Mouse (Mus musculus) thymus, adult 2 months (tissue): ENCODE measurements around the gene Dntt. TPM values are rescaled to one million over a fixed set of nuclear protein-coding genes. Genes with fewer than 3 reads are reported as not detected.
A peak's percentile ranks its signal among the peaks of the same experiment; 100 is the strongest.

Experiments
- DNase-seq: peaks from one replicate; pipeline ENCODE4 v3.0.0; 2021
- H3K27ac ChIP-seq: fragments of 200-500 bp; 2 replicates; pipeline ENCODE4 v1.5.1; 2012; ENCODE audit warnings: low read length, control low read depth; ENCODE audit not compliant: control insufficient read depth, insufficient read depth
- H3K27me3 ChIP-seq: fragments of 200-500 bp; 2 replicates; pipeline ENCODE4 v1.6.1; 2012; ENCODE audit warnings: mild to moderate bottlenecking, low read length, moderate library complexity, mixed read lengths; ENCODE audit not compliant: control insufficient read depth, insufficient read depth
- H3K36me3 ChIP-seq: fragments of 200-500 bp; 2 replicates; pipeline ENCODE4 v1.6.1; 2012; ENCODE audit warnings: mild to moderate bottlenecking, low read length, moderate library complexity; ENCODE audit not compliant: control insufficient read depth, insufficient read depth
- H3K4me1 ChIP-seq: fragments of 200-500 bp; replicated peaks from 2 replicates; pipeline ENCODE4 v1.6.1; 2012; ENCODE audit warnings: low read length; ENCODE audit not compliant: control insufficient read depth, insufficient read depth
- H3K4me3 ChIP-seq: fragments of 200-500 bp; 2 replicates; pipeline ENCODE4 v1.5.1; 2012; ENCODE audit warnings: mild to moderate bottlenecking, low read length, control low read depth, moderate library complexity; ENCODE audit not compliant: control insufficient read depth, insufficient read depth
- CTCF ChIP-seq: fragments of 200-500 bp; IDR thresholded peaks from 2 replicates; pipeline ENCODE4 v1.5.1; 2012; ENCODE audit warnings: mild to moderate bottlenecking, control low read depth, low read length, moderate library complexity, borderline replicate concordance; ENCODE audit not compliant: control insufficient read depth, poor library complexity, insufficient read depth; ENCODE audit errors: extremely low read depth
- POLR2A ChIP-seq: fragments of 200-500 bp; IDR thresholded peaks from 2 replicates; pipeline ENCODE4 v1.6.1; 2012; ENCODE audit warnings: mild to moderate bottlenecking, low read length, control low read depth, moderate library complexity; ENCODE audit not compliant: control insufficient read depth, poor library complexity, insufficient read depth; ENCODE audit errors: extremely low read depth
- WGBS: fragments of 180-500 bp; shearing (Covaris S2); methylation state at CpG from one replicate; pipeline ENCODE4 v1.1.7; 2018; 5-methylcytosine and 5-hydroxymethylcytosine counted together
- polyA plus RNA-seq: library from polyadenylated mRNA; depleted of rRNA; stranded (reverse); fragments of >200 nt; gene quantifications from 2 replicates; pipeline ENCODE4 v1.2.3, GENCODE M21; 2012

Gene Dntt
- polyA plus RNA-seq, 1 experiment, result 401 TPM

DNA sequence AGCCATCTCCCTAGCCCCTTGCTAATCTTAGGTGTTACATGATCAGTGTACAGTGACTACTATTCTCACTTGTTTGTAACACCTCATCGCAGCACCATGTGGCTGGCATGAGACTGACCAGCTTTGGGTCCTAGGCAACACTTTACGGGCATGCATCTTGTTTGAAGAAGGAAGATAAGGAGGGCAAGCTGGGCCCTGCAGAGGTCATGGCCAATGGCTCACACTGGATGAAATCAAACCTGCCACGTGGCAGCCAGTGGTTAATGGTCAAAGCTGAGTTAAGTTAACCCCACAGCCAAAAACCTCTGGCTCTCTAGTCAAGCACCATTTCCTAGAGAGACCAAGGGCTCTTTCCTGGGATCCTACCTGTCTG, 19.1 kb downstream of the Dntt start:
- Histone ChIP-seq H3K4me1 (peaks cover 6% of the 10 kb centered on the region; the same call in 1 of the 2 replicates), H3K27ac (peak overlapping the region; percentile 23; the same call in 1 of the 2 replicates), H3K27me3 (no peaks in the 10 kb centered on the region), H3K4me3 (no peak overlapping the region), H3K36me3 (peaks cover 93% of the 10 kb centered on the region)
- TF ChIP-seq CTCF, result no peak
- TF ChIP-seq POLR2A, result no peak
- DNase-seq, result no peak
- WGBS, result 97% methylated on average over 3 of the region's 3 CpGs

DNA sequence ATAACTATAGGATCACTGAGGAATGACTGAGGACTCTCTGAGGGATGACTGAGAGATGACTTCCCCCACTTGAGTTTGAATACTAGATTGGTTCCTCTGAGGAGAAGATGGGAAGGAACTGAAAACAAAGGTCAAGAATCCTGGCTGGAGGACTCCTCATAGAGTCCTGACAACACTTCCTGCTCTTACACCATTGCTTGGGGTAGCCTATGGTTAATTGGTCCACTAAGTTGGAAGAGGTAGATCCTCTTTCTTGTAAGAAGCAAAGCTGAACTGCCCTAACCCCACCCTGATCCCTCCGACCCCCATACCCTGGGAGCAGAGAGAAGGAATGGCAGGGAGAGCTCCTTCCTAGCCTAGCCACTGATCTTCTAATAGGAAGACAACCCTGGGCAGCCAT, 22.6 kb downstream of the Dntt start:
- peak overlapping the region; percentile 13; the same call in 1 of the 2 replicates for H3K27ac ChIP-seq

DNA sequence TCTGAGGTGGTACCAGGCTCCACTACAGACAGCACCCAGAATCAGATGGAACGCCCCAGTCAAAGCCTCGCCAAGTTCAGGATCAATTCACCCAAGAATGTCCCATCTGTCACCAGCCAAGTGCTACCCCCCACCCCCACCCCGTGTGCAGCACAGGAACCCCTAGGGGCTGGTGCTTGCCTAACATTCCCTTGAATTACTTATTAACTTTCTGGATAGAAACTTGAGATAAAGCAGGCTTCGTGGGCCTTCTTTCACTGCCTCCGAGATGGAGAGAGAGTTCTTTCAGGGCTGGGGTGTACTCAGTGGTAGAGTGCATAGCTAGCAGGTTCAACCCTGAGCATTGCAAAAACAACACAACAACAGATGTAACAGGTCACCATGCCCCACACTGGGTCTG, 23.2 kb downstream of the Dntt start:
- WGBS, result 81% methylated on average over 5 of the region's 5 CpGs
- DNase-seq, result no peak
- Histone ChIP-seq H3K27ac (peak overlapping the region; percentile 13; the same call in 1 of the 2 replicates), H3K4me3 (no peak overlapping the region), H3K4me1 (peaks cover 6% of the 10 kb centered on the region; the same call in 1 of the 2 replicates), H3K36me3 (peaks cover 95% of the 10 kb centered on the region), H3K27me3 (no peaks in the 10 kb centered on the region)
- TF ChIP-seq CTCF, result no peak
- TF ChIP-seq POLR2A, result no peak

More for the DNA sequence above, 22.6 kb downstream of the Dntt start:
- Histone ChIP-seq H3K4me1 (peaks cover 6% of the 10 kb centered on the region; the same call in 1 of the 2 replicates), H3K4me3 (no peak overlapping the region), H3K36me3 (peaks cover 95% of the 10 kb centered on the region), H3K27me3 (no peaks in the 10 kb centered on the region)
- 100% methylated on average over 1 of the region's 1 CpGs for WGBS
- no peak for DNase-seq
- TF ChIP-seq POLR2A (no peak), CTCF (no peak)

DNA sequence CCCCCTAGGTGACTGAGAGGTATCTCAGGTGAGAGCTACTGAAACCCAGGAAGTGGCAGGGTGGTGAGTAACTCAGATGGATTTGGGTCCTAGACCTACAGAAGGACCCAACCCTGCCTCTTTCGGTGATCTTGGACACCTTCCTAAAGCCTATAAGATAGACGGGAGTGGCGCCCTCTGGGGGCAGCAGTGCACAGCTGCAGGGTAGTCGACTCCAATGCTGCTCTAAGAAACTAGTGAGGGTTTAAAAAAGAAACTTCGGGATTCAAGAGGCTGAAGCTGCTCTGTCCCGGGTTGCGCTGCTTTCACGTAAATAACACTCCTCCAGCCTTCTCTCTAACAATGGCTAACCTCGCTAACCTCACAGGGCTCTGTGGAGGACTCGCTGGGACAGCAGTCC, 24.5 kb downstream of the Dntt start:
- no peak overlapping the region for H3K4me3 ChIP-seq
- peaks cover 6% of the 10 kb centered on the region; the same call in 1 of the 2 replicates for H3K4me1 ChIP-seq
- 56% methylated on average over 10 of the region's 10 CpGs for WGBS
- no peak overlapping the region for H3K27ac ChIP-seq
- DNase-seq, result peak; percentile 74
- H3K27me3 ChIP-seq, result no peaks in the 10 kb centered on the region
- peaks cover 94% of the 10 kb centered on the region for H3K36me3 ChIP-seq
- no peak for TF ChIP-seq POLR2A
- peak; percentile 79; the same call in 1 of the 2 replicates for TF ChIP-seq CTCF

DNA sequence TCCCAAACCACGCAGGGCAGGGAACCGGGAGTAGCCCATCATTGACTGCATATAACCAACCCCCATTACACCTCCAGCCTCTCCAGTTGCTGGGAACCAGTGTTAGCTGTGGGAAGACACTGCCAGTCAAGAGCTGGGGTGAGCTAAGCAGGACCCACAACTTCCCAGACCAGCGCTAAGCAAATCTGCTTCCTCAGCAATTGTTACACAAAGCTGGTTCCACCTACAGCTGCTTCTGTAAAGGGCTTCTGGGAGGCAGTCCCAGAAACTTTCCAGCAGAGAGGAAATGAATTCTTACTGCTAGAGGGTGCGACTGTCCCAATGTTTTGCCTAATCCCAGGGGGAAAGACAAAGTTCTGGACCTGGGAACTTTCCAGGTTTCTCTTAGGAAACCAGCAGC, 25.6 kb downstream of the Dntt start:
- no peak overlapping the region for H3K4me3 ChIP-seq
- DNase-seq, result no peak
- no peak overlapping the region for H3K27ac ChIP-seq
- peaks cover 94% of the 10 kb centered on the region for H3K36me3 ChIP-seq
- H3K27me3 ChIP-seq, result no peaks in the 10 kb centered on the region
- H3K4me1 ChIP-seq, result peaks cover 6% of the 10 kb centered on the region; the same call in 1 of the 2 replicates
- 95% methylated on average over 4 of the region's 4 CpGs for WGBS
- TF ChIP-seq CTCF, result no peak
- no peak for TF ChIP-seq POLR2A

DNA sequence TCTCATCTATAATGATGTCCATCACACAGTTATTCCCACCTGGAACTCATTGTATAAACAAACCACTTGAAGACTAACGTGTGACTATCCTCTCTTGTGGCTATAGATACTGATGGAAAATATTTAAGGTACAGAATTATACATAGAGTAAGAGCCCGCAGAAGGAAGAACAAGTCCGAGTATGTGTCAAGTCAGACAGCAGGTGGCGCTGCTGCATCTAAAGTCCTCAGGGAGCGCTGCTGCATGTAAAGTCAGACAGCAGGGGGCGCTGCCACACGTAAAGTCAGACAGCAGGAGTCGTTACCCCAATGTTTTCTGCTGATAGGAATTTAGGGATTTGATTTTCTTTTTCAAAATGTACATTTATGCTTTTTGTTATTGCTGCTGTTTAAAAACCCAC, 42.4 kb downstream of the Dntt start:
- no peak overlapping the region for H3K27ac ChIP-seq
- H3K4me3 ChIP-seq, result no peak overlapping the region
- WGBS, result 1% methylated on average over 8 of the region's 8 CpGs
- H3K4me1 ChIP-seq, result no peaks in the 10 kb centered on the region
- peak; percentile 90 for DNase-seq
- TF ChIP-seq POLR2A (no peak), CTCF (peak; percentile 98)
- no peaks in the 10 kb centered on the region for H3K36me3 ChIP-seq
- H3K27me3 ChIP-seq, result no peaks in the 10 kb centered on the region

DNA sequence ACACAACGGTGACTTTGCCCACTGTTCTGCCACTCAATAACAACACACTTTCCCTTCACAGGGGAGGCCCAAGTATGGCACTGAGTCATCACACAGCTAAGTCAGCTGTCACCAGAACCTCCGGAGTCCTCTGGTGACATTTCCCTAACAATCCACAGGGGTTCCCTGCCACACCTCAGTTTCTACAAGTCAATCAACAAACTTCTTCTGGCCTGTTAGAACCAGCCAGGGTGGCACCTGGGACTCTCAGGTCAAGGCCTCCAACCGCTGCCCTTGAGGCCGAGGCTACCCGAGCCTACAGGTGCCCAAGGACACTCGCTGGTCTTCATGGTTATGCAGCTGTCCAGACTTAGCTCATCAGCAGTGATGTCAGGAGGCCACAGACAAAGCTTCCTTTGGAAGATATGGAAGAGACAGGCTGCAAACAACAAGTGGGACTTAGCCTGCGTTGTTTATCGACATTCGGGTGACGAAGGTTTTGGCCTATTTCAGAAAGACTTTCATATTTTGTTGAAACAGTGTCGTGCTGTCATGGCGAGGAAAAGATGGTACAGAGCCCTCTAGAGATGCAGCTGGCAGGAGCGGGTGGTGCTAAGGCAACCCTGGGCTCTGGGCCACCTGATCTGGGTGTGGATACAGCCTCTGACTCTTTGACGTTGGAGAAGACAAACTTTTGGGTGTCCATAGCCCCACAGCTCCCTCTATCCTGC, 44.8 kb downstream of the Dntt start:
- Histone ChIP-seq H3K4me3 (no peak overlapping the region), H3K4me1 (no peaks in the 10 kb centered on the region), H3K27ac (no peak overlapping the region), H3K27me3 (no peaks in the 10 kb centered on the region), H3K36me3 (no peaks in the 10 kb centered on the region)
- TF ChIP-seq CTCF (no peak), POLR2A (no peak)
- no peak for DNase-seq
- 91% methylated on average over 14 of the region's 14 CpGs for WGBS
